Mouse (Mus musculus) forebrain, postnatal 0 days (tissue): ENCODE data around the gene Znrf2. TPM values are rescaled to one million over a fixed set of nuclear protein-coding genes. Genes with fewer than 3 reads are reported as not detected.

Experiments used
- ATAC-seq: fragments of 200-750 bp; cut with Nextera tagmentation; 2 replicates; pipeline ENCODE4 v1.8.0; 2017; ENCODE audit warnings: mild to moderate bottlenecking, moderate library complexity
- DNase-seq: peaks from one replicate; pipeline ENCODE4 v3.0.0-alpha.2; 2015
- H3K27ac ChIP-seq: fragments of 300-500 bp; sonication (generic); 2 replicates; pipeline ENCODE4 v1.5.1; 2014; ENCODE audit warnings: low read depth, mild to moderate bottlenecking, antibody characterized with exemption, low read length, moderate library complexity, mixed read lengths
- H3K27me3 ChIP-seq: fragments of 300-500 bp; sonication (generic); 2 replicates; pipeline ENCODE4 v1.6.1; 2014; ENCODE audit warnings: mild to moderate bottlenecking, low read length, mixed read lengths; ENCODE audit not compliant: insufficient read depth
- H3K36me3 ChIP-seq: fragments of 300-500 bp; sonication (generic); 2 replicates; pipeline ENCODE4 v1.6.1; 2014; ENCODE audit warnings: mild to moderate bottlenecking, moderate library complexity; ENCODE audit not compliant: insufficient read depth
- H3K4me1 ChIP-seq: fragments of 300-500 bp; sonication (generic); 2 replicates; pipeline ENCODE4 v1.6.1; 2014; ENCODE audit warnings: antibody characterized with exemption; ENCODE audit not compliant: insufficient read depth
- H3K4me2 ChIP-seq: fragments of 300-500 bp; sonication (generic); 2 replicates; pipeline ENCODE4 v1.6.1; 2014; ENCODE audit warnings: low read depth, mild to moderate bottlenecking, moderate library complexity
- H3K4me3 ChIP-seq: fragments of 300-500 bp; sonication (generic); 2 replicates; pipeline ENCODE4 v1.5.1; 2014; ENCODE audit warnings: low read depth, low read length, mixed read lengths
- H3K9ac ChIP-seq: fragments of 300-500 bp; sonication (generic); 2 replicates; pipeline ENCODE4 v1.6.1; 2014; ENCODE audit warnings: mild to moderate bottlenecking
- H3K9me3 ChIP-seq: fragments of 300-500 bp; sonication (generic); 2 replicates; pipeline ENCODE4 v1.6.1; 2016; ENCODE audit warnings: low read length
- CTCF ChIP-seq: sonication (generic); IDR thresholded peaks from 2 replicates; pipeline ENCODE4 v1.5.1; 2016; ENCODE audit warnings: antibody characterized with exemption, control low read depth, low read depth
- WGBS: fragments of 180-500 bp; shearing (Covaris S2); extraction: QIAGEN DNeasy Blood & Tissue Kit; methylation state at CpG from one replicate; pipeline ENCODE4 v1.1.7; 2014; 5-methylcytosine and 5-hydroxymethylcytosine counted together
- polyA plus RNA-seq: library from polyadenylated mRNA; unstranded; fragments of >200 nt; fragmentation: Nextera tagmentation; extraction: Ambion mirVana; gene quantifications from 2 replicates; pipeline ENCODE4 v1.2.1, GENCODE M21; 2015
- total RNA-seq: library from RNA; depleted of rRNA; stranded (reverse); fragments of >200 nt; gene quantifications from 2 replicates; pipeline ENCODE4 v1.2.3, GENCODE M21; 2014

Gene Znrf2
- total and polyA plus RNA-seq, 2 experiments from 2014 or later, result 13.1 to 83.8 TPM

DNA sequence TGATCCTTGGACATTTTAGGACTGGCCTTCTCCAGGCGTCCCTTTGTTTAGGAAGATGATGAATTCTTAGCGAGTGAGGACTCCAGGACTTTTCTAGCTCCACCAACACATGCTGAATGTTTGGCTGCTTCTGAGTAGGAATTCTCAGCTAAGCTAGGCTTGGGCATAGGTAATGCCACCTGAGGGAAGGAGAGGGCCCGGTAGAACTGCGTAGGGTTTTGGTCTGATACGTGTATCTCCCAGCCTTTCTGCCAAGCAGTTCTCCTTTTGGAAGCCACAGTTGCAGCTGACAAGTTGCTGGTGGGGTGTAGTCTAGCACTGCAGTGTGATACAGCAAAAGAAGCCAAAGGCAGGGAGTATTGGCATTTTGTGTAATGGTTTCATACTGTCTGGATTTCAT lies 10.9 kb upstream of the Znrf2 start:
- Histone ChIP-seq H3K4me1 (no peaks in the 10 kb centered on the region), H3K4me3 (no peak overlapping the region), H3K9ac (no peak overlapping the region), H3K4me2 (no peak overlapping the region), H3K27me3 (no peaks in the 10 kb centered on the region), H3K27ac (no peak overlapping the region), H3K9me3 (no peaks in the 10 kb centered on the region), H3K36me3 (no peaks in the 10 kb centered on the region)
- ATAC-seq, result no peak
- DNase-seq, result no peak
- TF ChIP-seq CTCF, result no peak
- WGBS, result 71% methylated on average over 5 of the region's 5 CpGs

DNA sequence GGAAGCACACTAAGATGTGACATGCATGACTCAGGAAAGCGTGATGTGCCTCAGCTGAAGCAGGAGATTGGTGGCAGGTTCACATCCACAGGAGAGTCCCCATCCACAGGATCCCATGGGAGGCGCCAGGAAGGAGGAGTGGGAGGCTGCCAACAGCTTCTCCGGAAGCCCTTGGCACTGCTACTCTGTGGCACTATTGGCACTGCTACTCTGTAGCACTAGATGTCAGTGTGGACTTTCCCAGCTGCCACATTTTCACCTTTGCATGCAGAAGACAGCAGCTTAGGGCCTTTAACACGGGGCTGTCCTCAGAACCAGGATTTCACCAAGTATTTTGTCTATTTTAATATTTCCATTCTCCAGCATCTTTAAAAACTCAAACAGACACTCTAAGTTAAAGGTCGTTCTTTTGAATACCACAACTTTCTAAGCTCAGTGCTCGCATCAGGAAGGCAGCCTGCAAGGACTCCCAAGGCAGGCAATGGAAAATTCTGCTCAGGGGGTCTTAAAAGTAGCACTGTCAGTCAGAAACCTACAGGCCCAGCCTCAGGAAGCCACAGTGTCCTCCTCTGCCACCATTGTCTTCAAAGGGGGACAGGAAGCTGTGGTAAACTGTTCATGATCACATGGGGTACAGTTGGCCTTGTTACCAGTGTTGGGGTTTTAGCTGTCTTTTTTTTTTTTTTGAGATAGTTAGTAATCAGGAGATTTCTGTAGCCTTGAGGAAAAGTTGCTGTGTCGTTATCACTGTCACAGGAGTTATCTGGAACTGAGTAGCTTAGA lies 7.0 kb upstream of the Znrf2 start:
- WGBS, result 54% methylated on average over 7 of the region's 7 CpGs
- peak; percentile 68 for TF ChIP-seq CTCF
- H3K9me3 ChIP-seq, result no peaks in the 10 kb centered on the region
- no peaks in the 10 kb centered on the region for H3K36me3 ChIP-seq
- no peaks in the 10 kb centered on the region for H3K27me3 ChIP-seq
- H3K4me1 ChIP-seq, result peaks cover 13% of the 10 kb centered on the region
- no peak overlapping the region for H3K4me2 ChIP-seq
- DNase-seq (peak; percentile 58), ATAC-seq (peak; percentile 55)
- no peak overlapping the region for H3K27ac ChIP-seq
- H3K4me3 ChIP-seq, result no peak overlapping the region
- no peak overlapping the region for H3K9ac ChIP-seq

DNA sequence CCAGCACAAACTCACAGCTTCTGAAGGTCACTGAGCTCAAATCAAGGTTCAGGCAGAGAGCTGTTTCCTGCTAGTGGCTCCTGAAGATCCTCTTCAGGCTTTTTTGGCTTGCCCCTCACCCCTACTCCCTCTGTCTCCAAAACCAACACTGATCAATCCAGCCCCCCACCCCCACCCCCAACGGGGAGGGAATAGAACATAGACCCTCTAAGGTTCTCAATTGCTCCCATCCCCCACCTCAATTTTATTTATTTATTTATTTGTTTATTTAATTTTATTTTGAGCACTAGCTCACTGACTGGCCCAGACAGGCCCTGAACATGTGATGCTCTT lies 6.4 kb upstream of the Znrf2 start:
- DNase-seq, result no peak
- Histone ChIP-seq H3K27me3 (no peaks in the 10 kb centered on the region), H3K36me3 (no peaks in the 10 kb centered on the region), H3K4me2 (no peak overlapping the region), H3K27ac (no peak overlapping the region), H3K9ac (no peak overlapping the region), H3K4me1 (peaks cover 13% of the 10 kb centered on the region), H3K4me3 (no peak overlapping the region), H3K9me3 (no peaks in the 10 kb centered on the region)
- WGBS, result 76% methylated on average over 1 of the region's 1 CpGs
- no peak for ATAC-seq
- TF ChIP-seq CTCF, result no peak

DNA sequence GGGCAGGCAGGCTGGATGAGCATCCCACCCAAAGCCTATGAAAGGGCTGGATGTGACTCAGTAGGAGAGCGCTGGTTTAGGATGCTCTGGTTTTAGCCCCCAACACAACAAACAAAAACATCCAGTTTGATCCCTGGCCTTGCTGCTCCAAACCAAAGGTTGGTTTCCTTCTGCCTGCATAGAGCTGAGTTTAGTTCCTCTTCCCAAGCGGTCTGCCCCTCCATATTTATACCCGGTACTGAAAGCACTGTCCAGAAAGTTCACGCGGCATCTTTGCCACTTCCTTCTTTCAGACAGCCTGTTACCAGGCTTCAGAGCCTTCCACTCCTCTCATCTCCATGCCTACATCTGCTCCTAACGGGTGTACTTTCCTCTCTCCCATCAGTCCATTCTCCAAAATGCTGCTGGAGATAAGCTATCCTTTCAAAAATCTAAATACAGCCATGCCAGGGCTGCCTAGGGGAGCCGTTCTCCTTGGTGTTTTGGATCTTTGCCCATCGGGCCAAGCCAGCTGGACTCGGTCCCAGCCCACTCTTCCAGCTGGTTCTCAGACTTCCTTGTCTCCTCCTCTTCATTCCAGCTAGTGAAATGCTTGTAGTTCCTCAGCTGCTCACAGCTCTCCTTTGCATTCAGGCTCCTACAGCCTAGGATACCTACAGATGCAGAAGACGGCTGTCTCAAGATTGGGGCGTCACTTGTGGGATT lies 5.0 kb upstream of the Znrf2 start:
- H3K9me3 ChIP-seq, result no peaks in the 10 kb centered on the region
- ATAC-seq (peak; percentile 1), DNase-seq (peak; percentile 85)
- no peak overlapping the region for H3K4me2 ChIP-seq
- no peaks in the 10 kb centered on the region for H3K27me3 ChIP-seq
- no peak overlapping the region for H3K4me3 ChIP-seq
- H3K4me1 ChIP-seq, result peaks cover 13% of the 10 kb centered on the region
- peak overlapping the region; percentile 64 for H3K27ac ChIP-seq
- TF ChIP-seq CTCF, result no peak
- H3K9ac ChIP-seq, result no peak overlapping the region
- WGBS, result 31% methylated on average over 11 of the region's 11 CpGs
- H3K36me3 ChIP-seq, result no peaks in the 10 kb centered on the region

DNA sequence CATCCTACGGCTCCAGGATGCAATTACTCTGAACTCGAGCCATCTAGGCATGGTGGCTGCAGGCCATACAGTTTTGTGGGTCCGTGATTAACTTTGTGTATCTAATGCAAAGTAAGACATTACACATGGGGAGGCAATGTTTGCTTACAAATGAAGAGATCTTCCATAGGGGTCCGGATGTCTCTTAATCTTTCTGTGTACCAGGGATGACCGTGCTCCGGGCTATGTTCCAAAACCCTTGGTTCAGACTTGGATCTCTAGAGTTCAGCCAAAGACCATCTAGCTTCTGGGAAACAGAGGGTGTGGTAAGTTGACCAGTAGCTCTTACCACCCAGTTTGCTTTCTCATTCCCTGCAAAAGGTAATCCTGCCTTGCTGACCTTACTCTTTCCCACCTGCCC lies 4.4 kb upstream of the Znrf2 start:
- ATAC-seq, result no peak
- peaks cover 13% of the 10 kb centered on the region for H3K4me1 ChIP-seq
- H3K9me3 ChIP-seq, result no peaks in the 10 kb centered on the region
- no peaks in the 10 kb centered on the region for H3K36me3 ChIP-seq
- no peaks in the 10 kb centered on the region for H3K27me3 ChIP-seq
- DNase-seq, result peak; percentile 33
- peak overlapping the region; percentile 64 for H3K27ac ChIP-seq
- H3K9ac ChIP-seq, result no peak overlapping the region
- no peak for TF ChIP-seq CTCF
- H3K4me2 ChIP-seq, result no peak overlapping the region
- WGBS, result 57% methylated on average over 6 of the region's 6 CpGs
- H3K4me3 ChIP-seq, result no peak overlapping the region

DNA sequence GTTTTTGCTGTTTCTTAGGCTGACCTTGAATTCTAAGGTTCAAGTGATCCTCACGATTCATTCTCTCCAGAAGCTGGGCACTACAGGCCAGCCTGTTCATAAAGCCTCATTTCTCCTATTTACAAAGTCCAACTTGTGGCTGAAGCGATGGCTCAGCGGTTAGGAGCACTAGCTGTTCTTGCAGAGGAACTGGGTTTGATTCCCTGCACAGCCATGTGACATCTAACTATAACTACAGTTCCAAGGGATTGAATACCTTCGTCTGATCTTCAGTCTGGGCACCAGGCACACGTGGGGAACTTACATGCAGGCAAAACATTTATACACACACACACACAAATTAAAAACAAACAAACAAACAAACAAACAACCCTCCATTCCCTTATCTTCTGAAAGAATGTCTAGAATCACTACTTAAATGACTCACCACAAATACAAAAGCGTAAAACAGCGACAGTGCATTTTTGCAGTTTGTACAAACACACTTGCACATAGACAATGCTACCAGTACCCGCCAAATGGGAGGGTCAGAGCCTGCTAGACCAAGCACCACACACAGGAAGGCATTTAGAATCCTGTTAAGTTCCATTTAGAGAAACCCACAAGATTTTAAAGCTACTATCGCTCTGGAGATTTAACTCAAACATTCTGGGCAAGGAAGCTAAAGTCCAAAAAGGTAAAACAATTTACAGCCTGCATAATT lies 1.1 kb upstream of the Znrf2 start:
- Histone ChIP-seq H3K9ac (no peak overlapping the region), H3K4me2 (peak overlapping the region; percentile 56), H3K9me3 (no peaks in the 10 kb centered on the region), H3K4me3 (no peak overlapping the region), H3K27me3 (no peaks in the 10 kb centered on the region), H3K27ac (0 out of 2 replicates have a peak overlapping the region, but pooled peaks have one; percentile 95), H3K36me3 (no peaks in the 10 kb centered on the region), H3K4me1 (peaks cover 16% of the 10 kb centered on the region)
- 71% methylated on average over 9 of the region's 9 CpGs for WGBS
- ATAC-seq (no peak), DNase-seq (no peak)
- no peak for TF ChIP-seq CTCF
